28 mouse cellular contexts compared by ENCODE assay signal in the genomic region with DNA sequence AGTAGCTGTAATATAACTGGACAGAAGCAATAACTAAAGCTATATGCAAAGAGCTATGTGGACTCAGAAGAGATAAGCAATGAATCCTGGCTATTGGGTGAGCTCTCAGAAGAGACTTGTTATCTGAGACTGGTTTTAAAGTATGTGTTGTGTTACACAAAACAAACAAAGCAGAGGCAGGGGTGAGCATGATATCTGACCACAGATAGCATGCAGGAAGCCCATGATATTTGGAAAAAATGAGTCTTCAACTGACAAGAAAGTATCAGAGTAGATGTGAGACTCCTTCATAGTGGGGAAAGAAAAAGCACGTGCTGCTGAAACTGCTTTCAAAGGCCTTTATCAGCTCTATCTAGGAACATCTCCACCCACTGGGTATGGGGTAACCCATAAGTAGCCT.
DNase-seq lines count a peak whose midpoint lies in the region; ATAC-seq and TF ChIP-seq lines count a peak whose summit lies in the region.
"Had no signal": no experiment of that assay in that cellular context is flagged by ENCODE, and none has a peak within 500 bp of the region (broad histone marks: within the 10 kb centered on the region; RNA-seq: fewer than 3 reads in every experiment).

No protein-coding gene starts in this region.

- peaks cover 14% of the 10 kb centered on the region for H3K4me1 ChIP-seq in liver, embryonic 11.5 days (replicated peaks; ENCODE audit: control insufficient read depth, insufficient read depth, low read length)
- H3K4me1 ChIP-seq in liver, postnatal 0 days (ENCODE audit: insufficient read depth): no peaks in the 10 kb centered on the region
- H3K4me1 ChIP-seq in MEL (ENCODE audit: control insufficient read depth in 1 of 2, insufficient read depth in 2 of 2, low read length in 2 of 2): peaks cover 2 to 6% of the 10 kb centered on the region in 2 experiments; a peak in 3 of 4 replicates
- H3K4me1 ChIP-seq in liver, embryonic 14.5 days (replicated peaks; ENCODE audit: control insufficient read depth in 2 of 2, insufficient read depth in 2 of 2, low read length in 1 of 2): peaks cover 6 to 12% of the 10 kb centered on the region in 2 experiments
- 0 out of 2 replicates have a peak, but pooled peaks cover 3% of the 10 kb centered on the region for H3K4me1 ChIP-seq in kidney, embryonic 15.5 days
- H3K4me1 ChIP-seq: embryonic facial prominence, embryonic 13.5 days had no signal

- no peak for TF ChIP-seq POLR2A in MEL (IDR thresholded peaks at IDR 0.05; ENCODE audit: control insufficient read depth in 1 of 2, insufficient read depth in 1 of 2, low read depth in 1 of 2, low read length in 2 of 2, poor library complexity in 1 of 2)

- no peaks in the 10 kb centered on the region for H3K9me3 ChIP-seq in liver, embryonic 11.5 days (ENCODE audit: control insufficient read depth, low read length)
- no peaks in the 10 kb centered on the region for H3K9me3 ChIP-seq in liver, postnatal 0 days (ENCODE audit: low read length)
- no peaks in the 10 kb centered on the region for H3K9me3 ChIP-seq in MEL (replicated peaks; ENCODE audit: insufficient read depth, low read length)
- no peaks in the 10 kb centered on the region for H3K9me3 ChIP-seq in liver, embryonic 14.5 days (ENCODE audit: control insufficient read depth, low read length)
- H3K9me3 ChIP-seq in kidney, embryonic 15.5 days (replicated peaks): no peaks in the 10 kb centered on the region
- H3K9me3 ChIP-seq: embryonic facial prominence, embryonic 10.5 days; embryonic facial prominence, embryonic 13.5 days; forebrain, embryonic 12.5 days; forebrain, embryonic 15.5 days; heart, embryonic 10.5 days; heart, embryonic 13.5 days had no signal

- TF ChIP-seq CTCF in liver, postnatal 0 days (IDR thresholded peaks at IDR 0.05; ENCODE audit: low read depth): no peak
- TF ChIP-seq CTCF in MEL (IDR thresholded peaks at IDR 0.05 in 2 of 3, conservative IDR thresholded peaks at IDR 0.05 in 1 of 3; ENCODE audit: control insufficient read depth in 1 of 3, insufficient read depth in 1 of 3, low read depth in 2 of 3, low read length in 3 of 3, poor library complexity in 1 of 3, severe bottlenecking in 1 of 3): no peak
- TF ChIP-seq CTCF in liver, embryonic 14.5 days (IDR thresholded peaks at IDR 0.05; ENCODE audit: low read depth): no peak

- H3K36me3 ChIP-seq in liver, embryonic 11.5 days (ENCODE audit: control insufficient read depth, insufficient read depth, low read length): no peaks in the 10 kb centered on the region
- no peaks in the 10 kb centered on the region for H3K36me3 ChIP-seq in liver, postnatal 0 days (replicated peaks; ENCODE audit: insufficient read depth, low read length)
- peaks cover 0 to 10% of the 10 kb centered on the region in 2 experiments; a peak in 2 of 4 replicates for H3K36me3 ChIP-seq in MEL (ENCODE audit: control insufficient read depth in 1 of 2, insufficient read depth in 2 of 2, low read length in 2 of 2)
- no peaks in the 10 kb centered on the region for H3K36me3 ChIP-seq in liver, embryonic 14.5 days (replicated peaks; ENCODE audit: control insufficient read depth, insufficient read depth, low read depth)
- H3K36me3 ChIP-seq in kidney, embryonic 15.5 days: no peaks in the 10 kb centered on the region
- H3K36me3 ChIP-seq: embryonic facial prominence, embryonic 10.5 days; embryonic facial prominence, embryonic 13.5 days; forebrain, embryonic 12.5 days; forebrain, embryonic 15.5 days; heart, embryonic 10.5 days; heart, embryonic 13.5 days had no signal

- 20% methylated on average over 1 of the region's 1 CpGs for WGBS in liver, embryonic 11.5 days
- 25% methylated on average over 1 of the region's 1 CpGs for WGBS in liver, postnatal 0 days (ENCODE audit: insufficient replicate concordance)
- 22% methylated on average over 1 of the region's 1 CpGs for WGBS in liver, embryonic 14.5 days (ENCODE audit: insufficient replicate concordance)
- WGBS in kidney, embryonic 15.5 days: 59% methylated on average over 1 of the region's 1 CpGs

- DNase-seq in liver, embryonic 11.5 days (ENCODE audit: low spot score): no peak
- no peak for DNase-seq in liver, postnatal 0 days
- peak; percentile 29 for DNase-seq in MEL (ENCODE audit: low read depth, low spot score)
- DNase-seq in liver, embryonic 14.5 days (ENCODE audit: low read depth in 3 of 3, low spot score in 3 of 3): no peak
- DNase-seq in right cerebral cortex, postnatal 25 days: no peak
- DNase-seq in urinary bladder, adult 2 months (ENCODE audit: low spot score): no peak
- DNase-seq: adrenal gland, postnatal 10 days; adrenal gland, postnatal 36 days; cerebellum, adult 18-20 months; cerebellum, adult 9-10 months; cerebellum, postnatal 25 days; embryo, embryonic 11 days; gastrocnemius, postnatal 10 days; gastrocnemius, postnatal 36 days; heart, adult 2 months; heart, postnatal 14 days; heart, postnatal 4 days had no signal

- peak; percentile 65 for ATAC-seq in liver, embryonic 11.5 days (replicated peaks; ENCODE audit: low FRiP score)
- no peak for ATAC-seq in liver, postnatal 0 days
- ATAC-seq in liver, embryonic 14.5 days (ENCODE audit: insufficient read depth): peak; percentile 67
- peak; percentile 70 for ATAC-seq in megakaryocyte progenitor cell, adult 5-6 weeks (replicated peaks; ENCODE audit: poor library complexity)
- no peak for ATAC-seq in kidney, embryonic 15.5 days (replicated peaks; ENCODE audit: low FRiP score)
- ATAC-seq: forebrain, embryonic 15.5 days; Patski had no signal

- no peaks in the 10 kb centered on the region for H3K27me3 ChIP-seq in liver, embryonic 11.5 days (replicated peaks; ENCODE audit: control insufficient read depth, insufficient read depth, low read length)
- H3K27me3 ChIP-seq in liver, postnatal 0 days (ENCODE audit: insufficient read depth, low read length): no peaks in the 10 kb centered on the region
- no peaks in the 10 kb centered on the region for H3K27me3 ChIP-seq in MEL (ENCODE audit: control insufficient read depth in 1 of 2, insufficient read depth in 2 of 2, low read length in 2 of 2)
- H3K27me3 ChIP-seq in liver, embryonic 14.5 days (ENCODE audit: control insufficient read depth, insufficient read depth, low read length): no peaks in the 10 kb centered on the region
- no peaks in the 10 kb centered on the region for H3K27me3 ChIP-seq in kidney, embryonic 15.5 days
- H3K27me3 ChIP-seq: embryonic facial prominence, embryonic 13.5 days; forebrain, embryonic 12.5 days; forebrain, embryonic 15.5 days; heart, embryonic 13.5 days; Patski had no signal

- H3K4me3 ChIP-seq in liver, embryonic 11.5 days (ENCODE audit: low read depth, low read length): no peak overlapping the region
- no peak overlapping the region for H3K4me3 ChIP-seq in liver, postnatal 0 days (ENCODE audit: low read depth, low read length)
- no peak overlapping the region for H3K4me3 ChIP-seq in MEL (ENCODE audit: control insufficient read depth in 1 of 2, insufficient read depth in 1 of 2, low read depth in 2 of 2, low read length in 2 of 2)
- no peak overlapping the region for H3K4me3 ChIP-seq in liver, embryonic 14.5 days (ENCODE audit: insufficient read depth in 1 of 2, low read depth in 2 of 2, low read length in 2 of 2)
- no peak overlapping the region for H3K4me3 ChIP-seq in kidney, embryonic 15.5 days (replicated peaks)
- H3K4me3 ChIP-seq: embryonic facial prominence, embryonic 10.5 days; embryonic facial prominence, embryonic 13.5 days; erythroblast, embryonic 14.5 days; forebrain, embryonic 12.5 days; forebrain, embryonic 15.5 days; heart, adult 2 months; heart, embryonic 10.5 days; heart, embryonic 13.5 days had no signal

- no peak for TF ChIP-seq RAD21 in MEL (IDR thresholded peaks at IDR 0.05; ENCODE audit: low read depth, low read length)

- no peak overlapping the region for H3K27ac ChIP-seq in liver, embryonic 11.5 days (ENCODE audit: low read depth, low read length)
- H3K27ac ChIP-seq in liver, postnatal 0 days (ENCODE audit: low read depth): no peak overlapping the region
- peak overlapping the region; percentile 24; the same call in 1 of the 2 replicates for H3K27ac ChIP-seq in MEL (ENCODE audit: control insufficient read depth, low read depth, low read length)
- H3K27ac ChIP-seq in liver, embryonic 14.5 days: no peak overlapping the region
- H3K27ac ChIP-seq in kidney, embryonic 15.5 days: no peak overlapping the region
- H3K27ac ChIP-seq: embryonic facial prominence, embryonic 10.5 days; embryonic facial prominence, embryonic 13.5 days; forebrain, embryonic 12.5 days; forebrain, embryonic 15.5 days; heart, adult 2 months; heart, embryonic 10.5 days; heart, embryonic 13.5 days; hindbrain, embryonic 14.5 days had no signal

- no peak overlapping the region for H3K4me2 ChIP-seq in liver, embryonic 11.5 days
- H3K4me2 ChIP-seq in liver, postnatal 0 days (ENCODE audit: low read depth, low read length): no peak overlapping the region
- no peak overlapping the region for H3K4me2 ChIP-seq in liver, embryonic 14.5 days (ENCODE audit: low read depth)
- H3K4me2 ChIP-seq in kidney, embryonic 15.5 days: no peak overlapping the region
- H3K4me2 ChIP-seq: embryonic facial prominence, embryonic 13.5 days; forebrain, embryonic 12.5 days; forebrain, embryonic 15.5 days; heart, embryonic 13.5 days; hindbrain, embryonic 14.5 days had no signal

- no peaks in the 10 kb centered on the region for H3K79me2 ChIP-seq in MEL (ENCODE audit: control insufficient read depth, insufficient read depth, low read length, poor library complexity)

- H3K9ac ChIP-seq in liver, embryonic 11.5 days (ENCODE audit: low read depth, low read length): no peak overlapping the region
- no peak overlapping the region for H3K9ac ChIP-seq in liver, postnatal 0 days (replicated peaks)
- no peak overlapping the region for H3K9ac ChIP-seq in MEL (ENCODE audit: control insufficient read depth, low read depth, low read length, poor library complexity, severe bottlenecking)
- H3K9ac ChIP-seq in liver, embryonic 14.5 days (replicated peaks): no peak overlapping the region
- H3K9ac ChIP-seq in kidney, embryonic 15.5 days: no peak overlapping the region
- H3K9ac ChIP-seq: embryonic facial prominence, embryonic 13.5 days; forebrain, embryonic 12.5 days; forebrain, embryonic 15.5 days; heart, embryonic 13.5 days; hindbrain, embryonic 14.5 days had no signal

- no peak for TF ChIP-seq EP300 in liver, postnatal 0 days (IDR thresholded peaks at IDR 0.05; ENCODE audit: low read depth)
- TF ChIP-seq EP300 in MEL (IDR thresholded peaks at IDR 0.05; ENCODE audit: low read depth in 1 of 2, low read length in 2 of 2): peak; percentile 22 to 68; a peak in 3 of 4 replicates
- peak; percentile 31 for TF ChIP-seq EP300 in liver, embryonic 14.5 days (IDR thresholded peaks at IDR 0.05; ENCODE audit: low read depth)

TF ChIP-seq in MEL, 35 proteins besides CTCF, POLR2A, EP300 and RAD21 (continues in another document):
- TF ChIP-seq ZNF384 (IDR thresholded peaks at IDR 0.05; ENCODE audit: low read depth, low read length) (0 out of 2 replicates have a peak, but pooled peaks have one; percentile 15), ZC3H11A (IDR thresholded peaks at IDR 0.05; ENCODE audit: low read depth, low read length) (no peak), ZMIZ1 (IDR thresholded peaks at IDR 0.05; ENCODE audit: low read depth, low read length) (no peak), NELFE (IDR thresholded peaks at IDR 0.05; ENCODE audit: low read depth, low read length) (no peak), GABPA (IDR thresholded peaks at IDR 0.05; ENCODE audit: low read depth, low read length) (no peak), POLR2AphosphoS5 (IDR thresholded peaks at IDR 0.05; ENCODE audit: borderline replicate concordance, low read depth, low read length) (no peak)

Comparison
In these comparisons a context has a peak if more than half of its experiments do, and no peak if none do; other contexts are left out.
1. ATAC-seq: peak in liver, embryonic 11.5 days (single experiment), liver, embryonic 14.5 days (single experiment) and megakaryocyte progenitor cell, adult 5-6 weeks (single experiment); none in liver, postnatal 0 days (single experiment) and kidney, embryonic 15.5 days (single experiment).